Mouse (Mus musculus) cerebellum, adult 2 months (tissue): ENCODE data around the gene Bicra.

Experiments
- CTCF ChIP-seq: fragments of 200-500 bp; IDR thresholded peaks from 2 replicates; pipeline ENCODE4 v1.5.1; 2011; ENCODE audit warnings: low read depth, mild to moderate bottlenecking, control low read depth, low read length, moderate library complexity, borderline replicate concordance; ENCODE audit not compliant: insufficient read depth
- POLR2A ChIP-seq: fragments of 200-500 bp; IDR thresholded peaks from 2 replicates; pipeline ENCODE4 v1.6.1; 2011; ENCODE audit warnings: low read length, control low read depth, borderline replicate concordance; ENCODE audit not compliant: insufficient read depth

- TF ChIP-seq POLR2A (no peak), CTCF (no peak)
Measured at GRCm38 (mm10) chr7:16003032-16003431, 44.7 kb downstream of the Bicra start.
